Mouse (Mus musculus) gastrocnemius, adult 8-10 months (tissue): ENCODE measurements around the gene Cdc42se2. TPM values are rescaled to one million over a fixed set of nuclear protein-coding genes. Genes with fewer than 3 reads are reported as not detected.
A peak's percentile ranks its signal among the peaks of the same experiment; 100 is the strongest.

Source experiments
- DNase-seq, 2 experiments: peaks; one replicate each; pipeline ENCODE4 v3.0.0; 2022; ENCODE audit warnings: low spot score in 2 of 2
- total RNA-seq, 4 experiments: library from RNA; stranded (reverse); gene quantifications; 2 replicates each; pipeline ENCODE4 v1.2.4; 2022

The Cdc42se2 gene
- total RNA-seq, 4 experiments from 2014 or later: 13.2 to 20.5 (median 17.6) TPM

GRCm38 (mm10) chr11:54794678-54795077 lies 7.2 kb upstream of the Cdc42se2 start:
- no peak for DNase-seq

GRCm38 (mm10) chr11:54793173-54793572 lies 5.7 kb upstream of the Cdc42se2 start:
- DNase-seq: no peak

- DNase-seq: no peak
Observed at GRCm38 (mm10) chr11:54791458-54791857, 4.0 kb upstream of the Cdc42se2 start.

GRCm38 (mm10) chr11:54786858-54787487 lies 502 bp downstream of the Cdc42se2 start:
- peak; percentile 11 to 22 for DNase-seq

- no peak for DNase-seq
Observed at GRCm38 (mm10) chr11:54785566-54785965, 1.9 kb downstream of the Cdc42se2 start.

GRCm38 (mm10) chr11:54784436-54784835 lies 3.0 kb downstream of the Cdc42se2 start:
- DNase-seq: no peak

GRCm38 (mm10) chr11:54782253-54782652 lies 5.2 kb downstream of the Cdc42se2 start:
- no peak for DNase-seq

- no peak for DNase-seq
Observed at GRCm38 (mm10) chr11:54779946-54780345, 7.5 kb downstream of the Cdc42se2 start.

GRCm38 (mm10) chr11:54778131-54778844 lies 9.2 kb downstream of the Cdc42se2 start:
- DNase-seq: no peak

GRCm38 (mm10) chr11:54777387-54778130 lies 9.9 kb downstream of the Cdc42se2 start:
- DNase-seq: no peak

GRCm38 (mm10) chr11:54776735-54777333 lies 10.6 kb downstream of the Cdc42se2 start:
- DNase-seq: no peak

GRCm38 (mm10) chr11:54776367-54776701 lies 11.1 kb downstream of the Cdc42se2 start:
- DNase-seq: no peak

- DNase-seq: no peak
Observed at GRCm38 (mm10) chr11:54775628-54776366, 11.7 kb downstream of the Cdc42se2 start.

GRCm38 (mm10) chr11:54774282-54775078 lies 13.0 kb downstream of the Cdc42se2 start:
- DNase-seq: no peak

- DNase-seq: no peak
Observed at GRCm38 (mm10) chr11:54771549-54771948, 15.9 kb downstream of the Cdc42se2 start.

- DNase-seq: no peak
Observed at GRCm38 (mm10) chr11:54769843-54770242, 17.6 kb downstream of the Cdc42se2 start.

GRCm38 (mm10) chr11:54768116-54768690 lies 19.3 kb downstream of the Cdc42se2 start:
- no peak for DNase-seq

- DNase-seq: no peak
Observed at GRCm38 (mm10) chr11:54764759-54765158, 22.7 kb downstream of the Cdc42se2 start.

- DNase-seq: no peak
Observed at GRCm38 (mm10) chr11:54764026-54764425, 23.4 kb downstream of the Cdc42se2 start.

GRCm38 (mm10) chr11:54762735-54763134 lies 24.7 kb downstream of the Cdc42se2 start:
- DNase-seq: no peak
